Mouse (Mus musculus): Measurements from ENCODE around the gene Trim17. TPM values are rescaled to one million over a fixed set of nuclear protein-coding genes. Genes with fewer than 3 reads are reported as not detected.

The Trim17 gene
- polyA plus RNA-seq (2012; rRNA removed) = 0.05 and 0.08 TPM in 2 replicates

GRCm38 (mm10) chr11:58954420-58955142 is at the start of gene Trim17, which contains the start of gene Hist3h2a:
Gene Trim17, plus strand, starts transcription at chr11:58954685.
Gene Hist3h2a, plus strand, starts transcription at chr11:58954685.

GRCm38 (mm10) chr11:58917745-58918366 is 36.6 kb upstream of the Trim17 start, which contains the start of gene Btnl10:
Gene Btnl10, plus strand, starts transcription at chr11:58917908.

GRCm38 (mm10) chr11:58938322-58939087 is 16.0 kb upstream of the Trim17 start, which contains the start of gene Rnf187:
Gene Rnf187, minus strand, starts transcription at chr11:58938916.

GRCm38 (mm10) chr11:58948542-58949479 is 5.7 kb upstream of the Trim17 start, which contains the start of gene Hist3h2ba:
Gene Hist3h2ba, plus strand, starts transcription at chr11:58948920.

GRCm38 (mm10) chr11:58978027-58978705 is 23.7 kb downstream of the Trim17 start, which contains the start of gene Trim11:
Gene Trim11, plus strand, starts transcription at chr11:58978093.

Other genes with a start within 250 kb of the Trim17 start
- gene Olfr318, start 230.7 kb upstream of the Trim17 start, polyA plus RNA-seq (2012; rRNA removed) = not detected in 2 replicates
- gene Olfr317, start 215.5 kb upstream of the Trim17 start, polyA plus RNA-seq (2012; rRNA removed) = not detected in 2 replicates
- gene Olfr316, start 202.0 kb upstream of the Trim17 start, polyA plus RNA-seq (2012; rRNA removed) = not detected in 2 replicates
- gene Olfr315, start 181.5 kb upstream of the Trim17 start, polyA plus RNA-seq (2012; rRNA removed) = not detected in 2 replicates
- not detected in 2 replicates for gene Olfr314, start 171.7 kb upstream of the Trim17 start, polyA plus RNA-seq (2012; rRNA removed)
- gene Fam183b, start 152.7 kb upstream of the Trim17 start, polyA plus RNA-seq (2012; rRNA removed) = 0.26 and 0.61 TPM in 2 replicates
- gene Olfr313, start 139.7 kb upstream of the Trim17 start, polyA plus RNA-seq (2012; rRNA removed) = not detected in 2 replicates
- not detected in 2 replicates for gene Olfr312, start 125.4 kb upstream of the Trim17 start, polyA plus RNA-seq (2012; rRNA removed)
- gene Olfr311, start 115.4 kb upstream of the Trim17 start, polyA plus RNA-seq (2012; rRNA removed) = not detected in 2 replicates
- 0.38 and 0.61 TPM in 2 replicates for gene Gm12258, start 107.5 kb upstream of the Trim17 start, polyA plus RNA-seq (2012; rRNA removed)
- gene 2810021J22Rik, start 87.5 kb upstream of the Trim17 start, polyA plus RNA-seq (2012; rRNA removed) = 1.1 and 1.4 TPM in 2 replicates
- 0.11 and 0.12 TPM in 2 replicates for gene Zfp39, start 50.5 kb upstream of the Trim17 start, polyA plus RNA-seq (2012; rRNA removed)
- gene Btnl10, start 36.8 kb upstream of the Trim17 start, polyA plus RNA-seq (2012; rRNA removed) = not detected in 2 replicates
- gene Rnf187, start 15.8 kb upstream of the Trim17 start, polyA plus RNA-seq (2012; rRNA removed) = 102 and 188 TPM in 2 replicates
- 1.8 and 3.1 TPM in 2 replicates for gene Hist3h2ba, start 5.8 kb upstream of the Trim17 start, polyA plus RNA-seq (2012; rRNA removed)
- 7.0 and 8.4 TPM in 2 replicates for gene Hist3h2a, start within 50 bp of the Trim17 start, polyA plus RNA-seq (2012; rRNA removed)
- gene Trim11, start 23.4 kb downstream of the Trim17 start, polyA plus RNA-seq (2012; rRNA removed) = 15.6 and 16.0 TPM in 2 replicates
- gene Obscn, start 181.7 kb downstream of the Trim17 start, polyA plus RNA-seq (2012; rRNA removed) = 2.6 and 4.2 TPM in 2 replicates
- 4.4 and 5.0 TPM in 2 replicates for gene Iba57, start 209.1 kb downstream of the Trim17 start, polyA plus RNA-seq (2012; rRNA removed)
- 3.6 and 5.7 TPM in 2 replicates for gene Gjc2, start 228.5 kb downstream of the Trim17 start, polyA plus RNA-seq (2012; rRNA removed)
- 75.8 and 85.5 TPM in 2 replicates for gene Guk1, start 237.5 kb downstream of the Trim17 start, polyA plus RNA-seq (2012; rRNA removed)
- 28.7 and 42.4 TPM in 2 replicates for gene Mrpl55, start 247.8 kb downstream of the Trim17 start, polyA plus RNA-seq (2012; rRNA removed)

All from stomach, adult 2 months (tissue).